Mouse (Mus musculus): Measurements from ENCODE around the gene Vmn1r51. TPM values are rescaled to one million over a fixed set of nuclear protein-coding genes. Genes with fewer than 3 reads are reported as not detected.
"Not testable (repeated sequence)": the region's sequence is repeated elsewhere in the genome, so short reads cannot be mapped to it uniquely, and the experiment has no call there.

Gene Vmn1r51
- polyA plus RNA-seq (2015; fragmentation: Nextera tagmentation; extraction: Ambion mirVana) = not detected in 2 replicates

- H3K36me3 ChIP-seq (ENCODE audit: insufficient read depth, low read length); H3K27ac ChIP-seq (ENCODE audit: low read length); ATAC-seq (ENCODE audit: low FRiP score, low TSS enrichment); H3K9ac ChIP-seq (replicated peaks; ENCODE audit: low read length); H3K4me3 ChIP-seq (ENCODE audit: low read length); H3K4me2 ChIP-seq (replicated peaks; ENCODE audit: low read depth, low read length); H3K27me3 ChIP-seq (ENCODE audit: insufficient read depth, low read length); H3K9me3 ChIP-seq (ENCODE audit: low read length); H3K4me1 ChIP-seq (ENCODE audit: insufficient read depth, low read length): not testable (repeated sequence)
- WGBS = 93% methylated on average over 1 of the region's 1 CpGs
Observed at GRCm38 (mm10) chr6:90122296-90122695, at the start of gene Vmn1r51. Gene Vmn1r51, plus strand, starts transcription at chr6:90122596.

GRCm38 (mm10) chr6:90078406-90078805 is 44.0 kb upstream of the Vmn1r51 start, which contains the start of gene Vmn1r49:
Gene Vmn1r49, minus strand, starts transcription at chr6:90078506.
- no peak within 1 kb of the TSS for H3K4me3 ChIP-seq (ENCODE audit: low read length)
- H3K27ac ChIP-seq (ENCODE audit: low read length) = no peak within 1 kb of the TSS
- no peaks in the 10 kb centered on the region for H3K36me3 ChIP-seq (ENCODE audit: insufficient read depth, low read length)
- H3K27me3 ChIP-seq (ENCODE audit: insufficient read depth, low read length) = no peaks in the 10 kb centered on the region
- WGBS = 77% methylated on average over 4 of the region's 4 CpGs
- no peak within 1 kb of the TSS for H3K4me2 ChIP-seq (replicated peaks; ENCODE audit: low read depth, low read length)
- H3K9me3 ChIP-seq (ENCODE audit: low read length) = 0 out of 2 replicates have a peak, but pooled peaks cover 2% of the 10 kb centered on the region
- H3K9ac ChIP-seq (replicated peaks; ENCODE audit: low read length) = no peak within 1 kb of the TSS
- H3K4me1 ChIP-seq (ENCODE audit: insufficient read depth, low read length) = no peaks in the 10 kb centered on the region
- ATAC-seq (ENCODE audit: low FRiP score, low TSS enrichment) = no peak

GRCm38 (mm10) chr6:90100566-90100965 is 21.8 kb upstream of the Vmn1r51 start:
- Histone ChIP-seq H3K27me3 (ENCODE audit: insufficient read depth, low read length) (no peaks in the 10 kb centered on the region), H3K4me3 (ENCODE audit: low read length) (no peak overlapping the region), H3K9me3 (ENCODE audit: low read length) (no peaks in the 10 kb centered on the region), H3K36me3 (ENCODE audit: insufficient read depth, low read length) (no peaks in the 10 kb centered on the region), H3K27ac (ENCODE audit: low read length) (no peak overlapping the region), H3K4me2 (replicated peaks; ENCODE audit: low read depth, low read length) (no peak overlapping the region), H3K4me1 (ENCODE audit: insufficient read depth, low read length) (no peaks in the 10 kb centered on the region), H3K9ac (replicated peaks; ENCODE audit: low read length) (no peak overlapping the region)
- 92% methylated on average over 2 of the region's 2 CpGs for WGBS
- no peak for ATAC-seq (ENCODE audit: low FRiP score, low TSS enrichment)

GRCm38 (mm10) chr6:90101130-90101529 is 21.3 kb upstream of the Vmn1r51 start, which contains the start of gene Vmn1r50:
Gene Vmn1r50, plus strand, starts transcription at chr6:90101430.
- no peak for ATAC-seq (ENCODE audit: low FRiP score, low TSS enrichment)
- H3K4me3 ChIP-seq (ENCODE audit: low read length) = no peak within 1 kb of the TSS
- no peaks in the 10 kb centered on the region for H3K4me1 ChIP-seq (ENCODE audit: insufficient read depth, low read length)
- no peaks in the 10 kb centered on the region for H3K9me3 ChIP-seq (ENCODE audit: low read length)
- H3K27me3 ChIP-seq (ENCODE audit: insufficient read depth, low read length) = no peaks in the 10 kb centered on the region
- no peak within 1 kb of the TSS for H3K4me2 ChIP-seq (replicated peaks; ENCODE audit: low read depth, low read length)
- H3K9ac ChIP-seq (replicated peaks; ENCODE audit: low read length) = no peak within 1 kb of the TSS
- 60% methylated on average over 2 of the region's 2 CpGs for WGBS
- no peak within 1 kb of the TSS for H3K27ac ChIP-seq (ENCODE audit: low read length)
- no peaks in the 10 kb centered on the region for H3K36me3 ChIP-seq (ENCODE audit: insufficient read depth, low read length)

DNA sequence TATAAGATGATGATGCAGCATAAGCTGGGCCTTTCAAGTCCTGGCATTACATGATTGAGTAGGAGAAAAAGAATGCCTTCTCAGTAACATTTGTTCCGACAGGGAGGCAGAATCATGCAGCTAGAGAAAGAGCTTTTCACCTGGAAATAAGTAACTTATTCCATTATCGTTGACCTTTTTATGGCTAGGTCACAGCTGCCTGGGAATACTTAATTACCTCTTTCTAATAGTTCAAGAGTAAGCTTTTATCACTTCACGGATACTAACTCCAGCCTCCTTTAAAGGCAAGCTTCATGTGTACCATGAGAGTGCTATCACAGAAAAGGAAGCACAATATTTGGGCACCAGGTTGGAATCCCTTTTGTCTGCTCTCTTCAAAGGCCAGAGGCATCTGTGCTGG is 37.7 kb downstream of the Vmn1r51 start:
- no peaks in the 10 kb centered on the region for H3K9me3 ChIP-seq (ENCODE audit: low read length)
- H3K27me3 ChIP-seq (ENCODE audit: insufficient read depth, low read length) = no peaks in the 10 kb centered on the region
- H3K4me3 ChIP-seq (ENCODE audit: low read length) = no peak overlapping the region
- no peaks in the 10 kb centered on the region for H3K4me1 ChIP-seq (ENCODE audit: insufficient read depth, low read length)
- peak; percentile 57; the same call in 1 of the 2 replicates for ATAC-seq (ENCODE audit: low FRiP score, low TSS enrichment)
- H3K9ac ChIP-seq (replicated peaks; ENCODE audit: low read length) = no peak overlapping the region
- peak overlapping the region; percentile 55; the same call in 1 of the 2 replicates for H3K27ac ChIP-seq (ENCODE audit: low read length)
- 46% methylated on average over 3 of the region's 3 CpGs for WGBS
- no peak overlapping the region for H3K4me2 ChIP-seq (replicated peaks; ENCODE audit: low read depth, low read length)
- no peaks in the 10 kb centered on the region for H3K36me3 ChIP-seq (ENCODE audit: insufficient read depth, low read length)

DNA sequence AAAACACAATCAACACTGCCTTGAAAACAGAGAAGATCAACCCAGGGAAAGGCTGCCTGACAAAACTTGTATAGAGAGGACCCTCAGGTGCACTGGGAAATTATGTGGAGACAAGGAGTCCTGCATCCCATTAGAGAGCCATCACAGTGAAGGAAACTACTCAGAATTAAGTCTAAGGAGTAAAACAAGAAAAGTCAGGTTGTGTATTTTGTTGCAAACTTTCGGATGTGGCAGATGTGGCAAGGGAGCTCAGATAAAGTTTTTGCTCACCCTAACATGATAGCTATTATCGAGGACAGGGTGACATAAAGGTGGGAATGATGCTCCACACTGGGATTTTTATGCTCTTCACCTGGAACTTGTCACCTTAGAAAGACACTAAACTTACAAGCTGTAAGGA is 52.1 kb downstream of the Vmn1r51 start, which contains the start of gene Vmn1r52:
Vmn1r52 (plus strand) TSS at position 301 of the 400 bp plus-strand sequence.
- Histone ChIP-seq H3K27me3 (ENCODE audit: insufficient read depth, low read length) (no peaks in the 10 kb centered on the region), H3K4me3 (ENCODE audit: low read length) (no peak within 1 kb of the TSS), H3K9ac (replicated peaks; ENCODE audit: low read length) (no peak within 1 kb of the TSS), H3K27ac (ENCODE audit: low read length) (no peak within 1 kb of the TSS), H3K36me3 (ENCODE audit: insufficient read depth, low read length) (no peaks in the 10 kb centered on the region), H3K9me3 (ENCODE audit: low read length) (no peaks in the 10 kb centered on the region), H3K4me2 (replicated peaks; ENCODE audit: low read depth, low read length) (no peak within 1 kb of the TSS), H3K4me1 (ENCODE audit: insufficient read depth, low read length) (no peaks in the 10 kb centered on the region)
- no peak for ATAC-seq (ENCODE audit: low FRiP score, low TSS enrichment)
- 78% methylated on average over 2 of the region's 2 CpGs for WGBS

Other genes starting within 250 kb of the Vmn1r51 start
- not detected in 2 replicates for gene Vmn1r42, start 246.2 kb upstream of the Vmn1r51 start, polyA plus RNA-seq (2015; fragmentation: Nextera tagmentation; extraction: Ambion mirVana)
- not detected in 2 replicates for gene Vmn1r43, start 246.2 kb upstream of the Vmn1r51 start, polyA plus RNA-seq (2015; fragmentation: Nextera tagmentation; extraction: Ambion mirVana)
- not detected in 2 replicates for gene Vmn1r44, start 238.9 kb upstream of the Vmn1r51 start, polyA plus RNA-seq (2015; fragmentation: Nextera tagmentation; extraction: Ambion mirVana)
- gene Vmn1r45, start 182.0 kb upstream of the Vmn1r51 start, polyA plus RNA-seq (2015; fragmentation: Nextera tagmentation; extraction: Ambion mirVana) = not detected in 2 replicates
- not detected in 2 replicates for gene Vmn1r46, start 153.3 kb upstream of the Vmn1r51 start, polyA plus RNA-seq (2015; fragmentation: Nextera tagmentation; extraction: Ambion mirVana)
- not detected in 2 replicates for gene Vmn1r47, start 106.4 kb upstream of the Vmn1r51 start, polyA plus RNA-seq (2015; fragmentation: Nextera tagmentation; extraction: Ambion mirVana)
- gene Vmn1r48, start 85.8 kb upstream of the Vmn1r51 start, polyA plus RNA-seq (2015; fragmentation: Nextera tagmentation; extraction: Ambion mirVana) = not detected in 2 replicates
- not detected in 2 replicates for gene Vmn1r49, start 44.1 kb upstream of the Vmn1r51 start, polyA plus RNA-seq (2015; fragmentation: Nextera tagmentation; extraction: Ambion mirVana)
- not detected in 2 replicates for gene Vmn1r50, start 21.2 kb upstream of the Vmn1r51 start, polyA plus RNA-seq (2015; fragmentation: Nextera tagmentation; extraction: Ambion mirVana)
- not detected in 2 replicates for gene Vmn1r52, start 52.2 kb downstream of the Vmn1r51 start, polyA plus RNA-seq (2015; fragmentation: Nextera tagmentation; extraction: Ambion mirVana)
- not detected in 2 replicates for gene V1ra8, start 80.2 kb downstream of the Vmn1r51 start, polyA plus RNA-seq (2015; fragmentation: Nextera tagmentation; extraction: Ambion mirVana)
- gene Vmn1r53, start 101.8 kb downstream of the Vmn1r51 start, polyA plus RNA-seq (2015; fragmentation: Nextera tagmentation; extraction: Ambion mirVana) = not detected in 2 replicates
- not detected in 2 replicates for gene Vmn1r54, start 123.7 kb downstream of the Vmn1r51 start, polyA plus RNA-seq (2015; fragmentation: Nextera tagmentation; extraction: Ambion mirVana)
- gene BC048671, start 178.6 kb downstream of the Vmn1r51 start, polyA plus RNA-seq (2015; fragmentation: Nextera tagmentation; extraction: Ambion mirVana) = not detected in 2 replicates
- gene Chst13, start 202.6 kb downstream of the Vmn1r51 start, polyA plus RNA-seq (2015; fragmentation: Nextera tagmentation; extraction: Ambion mirVana) = 5.8 and 6.7 TPM in 2 replicates
- 0.15 and 0.19 TPM in 2 replicates for gene Uroc1, start 210.7 kb downstream of the Vmn1r51 start, polyA plus RNA-seq (2015; fragmentation: Nextera tagmentation; extraction: Ambion mirVana)
- gene Zxdc, start 246.9 kb downstream of the Vmn1r51 start, polyA plus RNA-seq (2015; fragmentation: Nextera tagmentation; extraction: Ambion mirVana) = 6.4 and 7.5 TPM in 2 replicates